Mouse (Mus musculus) liver, postnatal 0 days (tissue): ENCODE results near the gene St7.

ENCODE experiments used
- CTCF ChIP-seq: sonication (generic); IDR thresholded peaks from 2 replicates; pipeline ENCODE4 v1.5.1; 2016; ENCODE audit warnings: antibody characterized with exemption, low read depth
- EP300 ChIP-seq: IDR thresholded peaks from 2 replicates; pipeline ENCODE4 v1.6.1; 2016; ENCODE audit warnings: antibody characterized with exemption, low read depth, mild to moderate bottlenecking

DNA sequence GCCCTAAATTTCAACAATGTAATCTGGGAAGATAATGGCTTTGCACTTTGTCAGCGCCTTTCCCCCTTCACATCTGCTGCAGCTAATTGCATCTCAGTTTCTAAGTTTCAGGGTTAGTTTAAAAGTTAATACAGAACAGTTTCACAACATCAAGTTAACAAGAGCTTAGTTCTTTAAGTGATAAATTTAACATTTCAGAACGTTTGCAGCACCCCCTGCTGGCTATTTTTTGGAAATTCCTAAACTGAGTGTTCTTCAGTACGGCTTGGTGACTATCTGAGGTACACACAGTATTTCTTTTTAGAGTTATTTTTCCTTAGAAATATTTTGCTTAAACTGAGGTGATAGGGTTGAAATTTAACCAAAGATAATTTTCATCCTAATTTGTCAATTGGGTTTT, 150.0 kb downstream of the St7 start:
- TF ChIP-seq CTCF (peak; percentile 60), EP300 (no peak)
